Mouse (Mus musculus): ENCODE results near the gene Paqr9. TPM values are rescaled to one million over a fixed set of nuclear protein-coding genes. Genes with fewer than 3 reads are reported as not detected.

Gene Paqr9
- polyA plus RNA-seq, 1 experiment from 2014 or later: 6.1 TPM

- 93% methylated on average over 5 of the region's 5 CpGs for WGBS
- Histone ChIP-seq H3K4me3 (ENCODE audit: low read length) (no peak overlapping the region), H3K4me2 (ENCODE audit: low read length) (no peak overlapping the region), H3K9ac (ENCODE audit: low read depth, low read length) (no peak overlapping the region), H3K9me3 (ENCODE audit: control insufficient read depth, low read length) (no peaks in the 10 kb centered on the region), H3K4me1 (ENCODE audit: control insufficient read depth, insufficient read depth, low read depth, low read length) (no peaks in the 10 kb centered on the region; the same call in 1 of the 2 replicates), H3K27me3 (replicated peaks; ENCODE audit: control insufficient read depth, insufficient read depth, low read length) (no peaks in the 10 kb centered on the region), H3K27ac (ENCODE audit: low read depth, low read length) (no peak overlapping the region), H3K36me3 (ENCODE audit: control insufficient read depth, insufficient read depth, low read length) (no peaks in the 10 kb centered on the region)
- no peak for ATAC-seq
Observed at GRCm38 (mm10) chr9:95569966-95570365, 10.5 kb downstream of the Paqr9 start.

- no peak overlapping the region for H3K27ac ChIP-seq (ENCODE audit: low read depth, low read length)
- H3K9ac ChIP-seq (ENCODE audit: low read depth, low read length): no peak overlapping the region
- H3K9me3 ChIP-seq (ENCODE audit: control insufficient read depth, low read length): no peaks in the 10 kb centered on the region
- no peaks in the 10 kb centered on the region for H3K27me3 ChIP-seq (replicated peaks; ENCODE audit: control insufficient read depth, insufficient read depth, low read length)
- H3K4me3 ChIP-seq (ENCODE audit: low read length): no peak overlapping the region
- no peaks in the 10 kb centered on the region for H3K36me3 ChIP-seq (ENCODE audit: control insufficient read depth, insufficient read depth, low read length)
- H3K4me1 ChIP-seq (ENCODE audit: control insufficient read depth, insufficient read depth, low read depth, low read length): no peaks in the 10 kb centered on the region; the same call in 1 of the 2 replicates
- 84% methylated on average over 4 of the region's 4 CpGs for WGBS
- H3K4me2 ChIP-seq (ENCODE audit: low read length): no peak overlapping the region
- ATAC-seq: no peak
Observed at GRCm38 (mm10) chr9:95570604-95571003, 11.1 kb downstream of the Paqr9 start.

GRCm38 (mm10) chr9:95571494-95571893 is 12.0 kb downstream of the Paqr9 start:
- ATAC-seq: no peak
- Histone ChIP-seq H3K9ac (ENCODE audit: low read depth, low read length) (no peak overlapping the region), H3K27me3 (replicated peaks; ENCODE audit: control insufficient read depth, insufficient read depth, low read length) (no peaks in the 10 kb centered on the region), H3K36me3 (ENCODE audit: control insufficient read depth, insufficient read depth, low read length) (no peaks in the 10 kb centered on the region), H3K9me3 (ENCODE audit: control insufficient read depth, low read length) (no peaks in the 10 kb centered on the region), H3K27ac (ENCODE audit: low read depth, low read length) (no peak overlapping the region), H3K4me1 (ENCODE audit: control insufficient read depth, insufficient read depth, low read depth, low read length) (no peaks in the 10 kb centered on the region; the same call in 1 of the 2 replicates), H3K4me3 (ENCODE audit: low read length) (no peak overlapping the region), H3K4me2 (ENCODE audit: low read length) (no peak overlapping the region)
- WGBS: 81% methylated on average over 4 of the region's 4 CpGs

GRCm38 (mm10) chr9:95572558-95572957 is 13.1 kb downstream of the Paqr9 start:
- no peak overlapping the region for H3K4me3 ChIP-seq (ENCODE audit: low read length)
- no peaks in the 10 kb centered on the region for H3K27me3 ChIP-seq (replicated peaks; ENCODE audit: control insufficient read depth, insufficient read depth, low read length)
- H3K9ac ChIP-seq (ENCODE audit: low read depth, low read length): no peak overlapping the region
- ATAC-seq: no peak
- no peaks in the 10 kb centered on the region for H3K9me3 ChIP-seq (ENCODE audit: control insufficient read depth, low read length)
- H3K4me1 ChIP-seq (ENCODE audit: control insufficient read depth, insufficient read depth, low read depth, low read length): no peaks in the 10 kb centered on the region
- no peaks in the 10 kb centered on the region for H3K36me3 ChIP-seq (ENCODE audit: control insufficient read depth, insufficient read depth, low read length)
- WGBS: 75% methylated on average over 5 of the region's 5 CpGs
- no peak overlapping the region for H3K4me2 ChIP-seq (ENCODE audit: low read length)
- H3K27ac ChIP-seq (ENCODE audit: low read depth, low read length): no peak overlapping the region

GRCm38 (mm10) chr9:95574116-95574515 is 14.7 kb downstream of the Paqr9 start:
- no peak overlapping the region for H3K27ac ChIP-seq (ENCODE audit: low read depth, low read length)
- H3K4me1 ChIP-seq (ENCODE audit: control insufficient read depth, insufficient read depth, low read depth, low read length): no peaks in the 10 kb centered on the region
- no peak overlapping the region for H3K9ac ChIP-seq (ENCODE audit: low read depth, low read length)
- no peak overlapping the region for H3K4me2 ChIP-seq (ENCODE audit: low read length)
- no peak for ATAC-seq
- no peak overlapping the region for H3K4me3 ChIP-seq (ENCODE audit: low read length)
- no peaks in the 10 kb centered on the region for H3K36me3 ChIP-seq (ENCODE audit: control insufficient read depth, insufficient read depth, low read length)
- 90% methylated on average over 4 of the region's 4 CpGs for WGBS
- no peaks in the 10 kb centered on the region for H3K9me3 ChIP-seq (ENCODE audit: control insufficient read depth, low read length)
- no peaks in the 10 kb centered on the region for H3K27me3 ChIP-seq (replicated peaks; ENCODE audit: control insufficient read depth, insufficient read depth, low read length)

- H3K9ac ChIP-seq (ENCODE audit: low read depth, low read length): no peak overlapping the region
- WGBS: 95% methylated on average over 6 of the region's 6 CpGs
- peaks cover 7% of the 10 kb centered on the region; the same call in 1 of the 2 replicates for H3K27me3 ChIP-seq (replicated peaks; ENCODE audit: control insufficient read depth, insufficient read depth, low read length)
- no peak overlapping the region for H3K27ac ChIP-seq (ENCODE audit: low read depth, low read length)
- H3K4me3 ChIP-seq (ENCODE audit: low read length): no peak overlapping the region
- H3K4me2 ChIP-seq (ENCODE audit: low read length): no peak overlapping the region
- no peaks in the 10 kb centered on the region for H3K36me3 ChIP-seq (ENCODE audit: control insufficient read depth, insufficient read depth, low read length)
- H3K4me1 ChIP-seq (ENCODE audit: control insufficient read depth, insufficient read depth, low read depth, low read length): peaks cover 6% of the 10 kb centered on the region
- no peaks in the 10 kb centered on the region for H3K9me3 ChIP-seq (ENCODE audit: control insufficient read depth, low read length)
- no peak for ATAC-seq
Observed at GRCm38 (mm10) chr9:95577502-95577901, 18.0 kb downstream of the Paqr9 start.

- ATAC-seq: no peak
- no peak overlapping the region for H3K27ac ChIP-seq (ENCODE audit: low read depth, low read length)
Observed at GRCm38 (mm10) chr9:95578366-95578895, 19.0 kb downstream of the Paqr9 start.

GRCm38 (mm10) chr9:95581021-95581757 is 21.7 kb downstream of the Paqr9 start:
- Histone ChIP-seq H3K9ac (ENCODE audit: low read depth, low read length) (no peak overlapping the region), H3K4me2 (ENCODE audit: low read length) (no peak overlapping the region; the same call in none of the 2 replicates), H3K27me3 (replicated peaks; ENCODE audit: control insufficient read depth, insufficient read depth, low read length) (peaks cover 7% of the 10 kb centered on the region; the same call in 1 of the 2 replicates), H3K4me1 (ENCODE audit: control insufficient read depth, insufficient read depth, low read depth, low read length) (peaks cover 6% of the 10 kb centered on the region), H3K9me3 (ENCODE audit: control insufficient read depth, low read length) (no peaks in the 10 kb centered on the region), H3K4me3 (ENCODE audit: low read length) (no peak overlapping the region), H3K36me3 (ENCODE audit: control insufficient read depth, insufficient read depth, low read length) (no peaks in the 10 kb centered on the region), H3K27ac (ENCODE audit: low read depth, low read length) (no peak overlapping the region)
- 57% methylated on average over 16 of the region's 16 CpGs for WGBS
- no peak for ATAC-seq

More at GRCm38 (mm10) chr9:95578366-95578895, 19.0 kb downstream of the Paqr9 start:
- Histone ChIP-seq H3K4me1 (ENCODE audit: control insufficient read depth, insufficient read depth, low read depth, low read length) (peaks cover 6% of the 10 kb centered on the region), H3K4me2 (ENCODE audit: low read length) (no peak overlapping the region), H3K9ac (ENCODE audit: low read depth, low read length) (no peak overlapping the region), H3K9me3 (ENCODE audit: control insufficient read depth, low read length) (no peaks in the 10 kb centered on the region), H3K36me3 (ENCODE audit: control insufficient read depth, insufficient read depth, low read length) (no peaks in the 10 kb centered on the region), H3K27me3 (replicated peaks; ENCODE audit: control insufficient read depth, insufficient read depth, low read length) (peaks cover 7% of the 10 kb centered on the region; the same call in 1 of the 2 replicates), H3K4me3 (ENCODE audit: low read length) (no peak overlapping the region)
- 89% methylated on average over 5 of the region's 5 CpGs for WGBS

- H3K4me2 ChIP-seq (ENCODE audit: low read length): peak overlapping the region; percentile 58
- peaks cover 6% of the 10 kb centered on the region for H3K4me1 ChIP-seq (ENCODE audit: control insufficient read depth, insufficient read depth, low read depth, low read length)
- 0 out of 2 replicates have a peak, but pooled peaks have one; percentile 54 for ATAC-seq
- peak overlapping the region; percentile 28 for H3K4me3 ChIP-seq (ENCODE audit: low read length)
- peak overlapping the region; percentile 35 for H3K9ac ChIP-seq (ENCODE audit: low read depth, low read length)
- H3K27me3 ChIP-seq (replicated peaks; ENCODE audit: control insufficient read depth, insufficient read depth, low read length): peaks cover 7% of the 10 kb centered on the region; the same call in 1 of the 2 replicates
- 11% methylated on average over 20 of the region's 20 CpGs for WGBS
- no peaks in the 10 kb centered on the region for H3K9me3 ChIP-seq (ENCODE audit: control insufficient read depth, low read length)
- H3K27ac ChIP-seq (ENCODE audit: low read depth, low read length): no peak overlapping the region
- H3K36me3 ChIP-seq (ENCODE audit: control insufficient read depth, insufficient read depth, low read length): no peaks in the 10 kb centered on the region
Observed at GRCm38 (mm10) chr9:95581758-95582515, 22.5 kb downstream of the Paqr9 start.
